Mouse (Mus musculus): ENCODE measurements at regions not wholly inside any gene's neighbourhood (a gene's known extent, or its start where the extent isn't known, plus 50 kb on each side); places are given as distances from the start of the nearest gene placed in this dataset.

GRCm38 (mm10) chr17:79798361-79798760 is 83.5 kb upstream of the Cyp1b1 start:
- no peak for DNase-seq (ENCODE audit: low spot score)

GRCm38 (mm10) chr17:79790166-79790565 is 75.3 kb upstream of the Cyp1b1 start:
- DNase-seq (ENCODE audit: low spot score) = peak; percentile 50

- no peak for DNase-seq (ENCODE audit: low spot score)
Measured at GRCm38 (mm10) chr17:79787201-79787600, 72.3 kb upstream of the Cyp1b1 start.

- DNase-seq (ENCODE audit: low spot score) = no peak
Measured at GRCm38 (mm10) chr17:79786691-79787090, 71.8 kb upstream of the Cyp1b1 start.

GRCm38 (mm10) chr17:79786270-79786669 is 71.4 kb upstream of the Cyp1b1 start:
- no peak for DNase-seq (ENCODE audit: low spot score)

- DNase-seq (ENCODE audit: low spot score) = peak; percentile 62
Measured at GRCm38 (mm10) chr17:79784256-79784870, 69.5 kb upstream of the Cyp1b1 start.

- peak; percentile 99 for DNase-seq (ENCODE audit: low spot score)
Measured at GRCm38 (mm10) chr17:79781733-79782663, 67.1 kb upstream of the Cyp1b1 start.

GRCm38 (mm10) chr17:79781262-79781661 is 66.4 kb upstream of the Cyp1b1 start:
- DNase-seq (ENCODE audit: low spot score) = peak; percentile 70

GRCm38 (mm10) chr17:79777874-79778395 is 63.1 kb upstream of the Cyp1b1 start:
- no peak for DNase-seq (ENCODE audit: low spot score)

- DNase-seq (ENCODE audit: low spot score) = no peak
Measured at GRCm38 (mm10) chr17:79776177-79776576, 61.3 kb upstream of the Cyp1b1 start.

GRCm38 (mm10) chr17:79775216-79775615 is 60.4 kb upstream of the Cyp1b1 start:
- no peak for DNase-seq (ENCODE audit: low spot score)

- DNase-seq (ENCODE audit: low spot score) = peak; percentile 73
Measured at GRCm38 (mm10) chr17:79774291-79774690, 59.4 kb upstream of the Cyp1b1 start.

GRCm38 (mm10) chr17:79772219-79772618 is 57.4 kb upstream of the Cyp1b1 start:
- no peak for DNase-seq (ENCODE audit: low spot score)

GRCm38 (mm10) chr17:79771727-79772126 is 56.9 kb upstream of the Cyp1b1 start:
- peak; percentile 55 for DNase-seq (ENCODE audit: low spot score)

GRCm38 (mm10) chr17:79770911-79771310 is 56.0 kb upstream of the Cyp1b1 start:
- DNase-seq (ENCODE audit: low spot score) = no peak

GRCm38 (mm10) chr17:79769824-79770223 is 55.0 kb upstream of the Cyp1b1 start:
- DNase-seq (ENCODE audit: low spot score) = peak; percentile 61

GRCm38 (mm10) chr17:79768080-79768479 is 53.2 kb upstream of the Cyp1b1 start:
- peak; percentile 47 for DNase-seq (ENCODE audit: low spot score)

- DNase-seq (ENCODE audit: low spot score) = peak; percentile 95
Measured at GRCm38 (mm10) chr17:79765061-79765794, 50.4 kb upstream of the Cyp1b1 start.

All from adipocyte (in vitro differentiated cells).